In the genomic region with DNA sequence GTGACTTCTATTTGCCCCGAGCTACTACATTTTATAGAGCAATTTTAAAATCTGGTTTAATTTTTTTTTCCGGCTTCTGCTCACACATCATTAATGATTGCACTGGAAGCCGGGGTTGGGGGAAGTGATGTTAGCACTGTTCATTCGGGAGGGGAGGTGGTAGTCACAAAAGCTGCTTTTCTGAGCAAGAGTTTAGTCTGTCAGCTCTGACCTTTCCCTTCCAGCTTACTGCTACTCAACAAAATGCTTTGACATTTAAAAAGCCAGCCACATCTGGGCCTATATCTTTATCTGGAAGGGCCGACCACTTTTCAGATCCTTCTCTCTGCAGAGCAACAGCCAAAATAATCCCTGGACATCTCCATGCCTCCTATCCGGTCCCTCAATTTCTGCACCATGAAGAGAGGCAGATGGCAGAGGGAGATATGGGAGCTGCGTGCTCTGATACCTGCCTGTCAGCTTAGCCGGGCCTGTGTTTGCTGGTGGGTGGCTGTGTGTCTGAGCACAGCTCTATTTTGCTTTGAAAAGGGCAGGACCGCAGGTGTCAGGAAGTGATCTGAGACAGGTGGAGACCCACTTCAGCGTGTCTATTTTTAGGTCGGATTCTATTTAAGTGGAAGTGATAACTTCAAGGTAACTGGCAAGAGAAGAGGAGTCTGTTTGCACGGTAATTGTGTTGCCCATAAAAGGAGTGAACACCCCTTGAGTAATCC, we compare ENCODE assay signal across 21 mouse cellular contexts.
DNase-seq lines count a peak whose midpoint lies in the region; ATAC-seq and TF ChIP-seq lines count a peak whose summit lies in the region.
"Had no signal": no experiment of that assay in that cellular context is flagged by ENCODE, and none has a peak within 500 bp of the region (broad histone marks: within the 10 kb centered on the region; RNA-seq: fewer than 3 reads in every experiment).

No protein-coding gene starts in this region.

- H3K9ac ChIP-seq in forebrain, postnatal 0 days, result no peak overlapping the region
- H3K9ac ChIP-seq in forebrain, embryonic 12.5 days, result no peak overlapping the region
- no peak overlapping the region for H3K9ac ChIP-seq in lung, postnatal 0 days (replicated peaks; ENCODE audit: low read depth)
- H3K9ac ChIP-seq: kidney, embryonic 15.5 days; midbrain, embryonic 12.5 days had no signal

- no peaks in the 10 kb centered on the region for H3K27me3 ChIP-seq in forebrain, postnatal 0 days (ENCODE audit: insufficient read depth, low read length)
- H3K27me3 ChIP-seq in forebrain, embryonic 12.5 days, result no peaks in the 10 kb centered on the region
- H3K27me3 ChIP-seq in lung, postnatal 0 days (replicated peaks; ENCODE audit: insufficient read depth, low read length), result no peaks in the 10 kb centered on the region
- H3K27me3 ChIP-seq: kidney, embryonic 15.5 days; midbrain, embryonic 12.5 days had no signal

- H3K36me3 ChIP-seq in forebrain, postnatal 0 days (ENCODE audit: insufficient read depth), result no peaks in the 10 kb centered on the region
- no peaks in the 10 kb centered on the region for H3K36me3 ChIP-seq in forebrain, embryonic 12.5 days (replicated peaks)
- no peaks in the 10 kb centered on the region for H3K36me3 ChIP-seq in lung, postnatal 0 days (ENCODE audit: insufficient read depth, low read length)
- H3K36me3 ChIP-seq: kidney, embryonic 15.5 days; limb, embryonic 10.5 days; midbrain, embryonic 12.5 days had no signal

- TF ChIP-seq EP300 in lung, postnatal 0 days (IDR thresholded peaks at IDR 0.05), result no peak

- DNase-seq in forebrain, postnatal 0 days, result peak; percentile 2
- peak; percentile 85 for DNase-seq in A20 (ENCODE audit: low read depth, low spot score)
- peak; percentile 24 for DNase-seq in naive thymus-derived CD4-positive, alpha-beta T cell, adult 2 months (ENCODE audit: low read depth)
- DNase-seq in embryo, embryonic 9.5 days (ENCODE audit: extremely low spot score), result no peak
- no peak for DNase-seq in B cell, adult 2 months
- DNase-seq in lung, postnatal 0 days (ENCODE audit: low spot score), result no peak
- DNase-seq: adrenal gland, adult 8-10 months; cerebellum, adult 2 months; gastrocnemius, postnatal 14 days; heart, postnatal 10 days; lung, adult 2 months; lung, postnatal 4 days; right cerebral cortex, adult 18-20 months had no signal

- no peaks in the 10 kb centered on the region for H3K4me1 ChIP-seq in forebrain, postnatal 0 days (ENCODE audit: insufficient read depth)
- no peaks in the 10 kb centered on the region for H3K4me1 ChIP-seq in forebrain, embryonic 12.5 days
- no peaks in the 10 kb centered on the region for H3K4me1 ChIP-seq in lung, postnatal 0 days (ENCODE audit: insufficient read depth, low read depth, low read length)
- H3K4me1 ChIP-seq: kidney, embryonic 15.5 days; midbrain, embryonic 12.5 days had no signal

- no peak for TF ChIP-seq CTCF in forebrain, postnatal 0 days (IDR thresholded peaks at IDR 0.05; ENCODE audit: low read depth)
- TF ChIP-seq CTCF in lung, postnatal 0 days (IDR thresholded peaks at IDR 0.05), result no peak

- no peak overlapping the region for H3K4me3 ChIP-seq in forebrain, postnatal 0 days (ENCODE audit: low read depth, low read length)
- no peak overlapping the region for H3K4me3 ChIP-seq in forebrain, embryonic 12.5 days (replicated peaks)
- no peak overlapping the region for H3K4me3 ChIP-seq in lung, postnatal 0 days (ENCODE audit: low read depth, low read length)
- H3K4me3 ChIP-seq: kidney, embryonic 15.5 days; limb, embryonic 10.5 days; midbrain, embryonic 12.5 days had no signal

- H3K4me2 ChIP-seq in forebrain, postnatal 0 days (ENCODE audit: low read depth), result no peak overlapping the region
- H3K4me2 ChIP-seq in forebrain, embryonic 12.5 days, result no peak overlapping the region
- no peak overlapping the region for H3K4me2 ChIP-seq in lung, postnatal 0 days (replicated peaks; ENCODE audit: low read depth, low read length)
- H3K4me2 ChIP-seq: kidney, embryonic 15.5 days; liver, embryonic 11.5 days; midbrain, embryonic 12.5 days had no signal

- ATAC-seq in forebrain, postnatal 0 days, result 0 out of 2 replicates have a peak, but pooled peaks have one; percentile 29
- ATAC-seq in forebrain, embryonic 12.5 days (ENCODE audit: low FRiP score), result no peak
- ATAC-seq in activated CD4-positive, CD25-positive, alpha-beta regulatory T cell, adult 4 months, result peak; percentile 81
- no peak for ATAC-seq in lung, postnatal 0 days
- ATAC-seq: intestine, embryonic 16.5 days had no signal

- H3K27ac ChIP-seq in forebrain, postnatal 0 days (ENCODE audit: low read depth, low read length), result no peak overlapping the region
- H3K27ac ChIP-seq in forebrain, embryonic 12.5 days, result no peak overlapping the region
- H3K27ac ChIP-seq in lung, postnatal 0 days (ENCODE audit: low read length), result no peak overlapping the region
- H3K27ac ChIP-seq: kidney, embryonic 15.5 days; limb, embryonic 10.5 days; midbrain, embryonic 12.5 days; stomach, postnatal 0 days had no signal

- H3K9me3 ChIP-seq in forebrain, postnatal 0 days (ENCODE audit: low read length), result no peaks in the 10 kb centered on the region
- no peaks in the 10 kb centered on the region for H3K9me3 ChIP-seq in forebrain, embryonic 12.5 days
- H3K9me3 ChIP-seq in lung, postnatal 0 days (ENCODE audit: low read length), result no peaks in the 10 kb centered on the region
- H3K9me3 ChIP-seq: kidney, embryonic 15.5 days; limb, embryonic 10.5 days; midbrain, embryonic 12.5 days had no signal

- WGBS in forebrain, postnatal 0 days, result 75% methylated on average over 12 of the region's 12 CpGs
- 81% methylated on average over 12 of the region's 12 CpGs for WGBS in forebrain, embryonic 12.5 days
- WGBS in lung, postnatal 0 days, result 45% methylated on average over 12 of the region's 12 CpGs

Comparison
In these comparisons a context has a peak if more than half of its experiments do, and no peak if none do; other contexts are left out.
1. ATAC-seq: peak in forebrain, postnatal 0 days (single experiment) and activated CD4-positive, CD25-positive, alpha-beta regulatory T cell, adult 4 months (single experiment); none in forebrain, embryonic 12.5 days (single experiment) and lung, postnatal 0 days (single experiment).
2. DNase-seq: peak in forebrain, postnatal 0 days (single experiment), A20 (single experiment) and naive thymus-derived CD4-positive, alpha-beta T cell, adult 2 months (single experiment); none in embryo, embryonic 9.5 days (single experiment), B cell, adult 2 months (0 of 2) and lung, postnatal 0 days (single experiment).